Mouse (Mus musculus) testis, adult 2 months (tissue): ENCODE results near the gene Tmem259. TPM values are rescaled to one million over a fixed set of nuclear protein-coding genes. Genes with fewer than 3 reads are reported as not detected.

Source experiments
- H3K27ac ChIP-seq: fragments of 200-500 bp; 2 replicates; pipeline ENCODE4 v1.5.1; 2012; ENCODE audit warnings: low read depth, low read length; ENCODE audit not compliant: control insufficient read depth, insufficient read depth
- H3K27me3 ChIP-seq: fragments of 200-500 bp; 2 replicates; pipeline ENCODE4 v1.6.1; 2012; ENCODE audit warnings: mild to moderate bottlenecking, low read length, moderate library complexity; ENCODE audit not compliant: control insufficient read depth, insufficient read depth
- H3K36me3 ChIP-seq: fragments of 200-500 bp; 2 replicates; pipeline ENCODE4 v1.6.1; 2012; ENCODE audit warnings: mild to moderate bottlenecking, low read length; ENCODE audit not compliant: control insufficient read depth, insufficient read depth
- H3K4me1 ChIP-seq: fragments of 200-500 bp; 2 replicates; pipeline ENCODE4 v1.6.1; 2012; ENCODE audit warnings: low read length; ENCODE audit not compliant: control insufficient read depth, insufficient read depth
- H3K4me3 ChIP-seq: fragments of 200-500 bp; 2 replicates; pipeline ENCODE4 v1.5.1; 2012; ENCODE audit warnings: low read depth, mild to moderate bottlenecking, low read length, moderate library complexity, mixed read lengths; ENCODE audit not compliant: control insufficient read depth
- CTCF ChIP-seq: fragments of 200-500 bp; IDR thresholded peaks from 2 replicates; pipeline ENCODE4 v1.5.1; 2012; ENCODE audit warnings: low read depth, mild to moderate bottlenecking, inconsistent platforms, low read length, moderate library complexity; ENCODE audit not compliant: control insufficient read depth, insufficient read depth, insufficient replicate concordance
- POLR2A ChIP-seq: fragments of 200-500 bp; IDR thresholded peaks from 2 replicates; pipeline ENCODE4 v1.6.1; 2012; ENCODE audit warnings: low read depth, mild to moderate bottlenecking, inconsistent platforms, low read length, moderate library complexity; ENCODE audit not compliant: control insufficient read depth
- polyA plus RNA-seq: library from polyadenylated mRNA; depleted of rRNA; stranded (reverse); fragments of >200 nt; gene quantifications from 2 replicates; pipeline ENCODE4 v1.2.3, GENCODE M21; 2012

Tmem259 gene
- polyA plus RNA-seq, 1 experiment = 202 TPM

- Histone ChIP-seq H3K36me3 (no peaks in the 10 kb centered on the region), H3K4me1 (peaks cover 38% of the 10 kb centered on the region), H3K27me3 (no peaks in the 10 kb centered on the region; the same call in 1 of the 2 replicates), H3K27ac (peak overlapping the region; percentile 86), H3K4me3 (peak overlapping the region; percentile 86)
- TF ChIP-seq CTCF (no peak), POLR2A (no peak)
Observed at GRCm38 (mm10) chr10:79985334-79986231, 1.5 kb upstream of the Tmem259 start.

- no peaks in the 10 kb centered on the region for H3K36me3 ChIP-seq
- peak overlapping the region; percentile 86 for H3K27ac ChIP-seq
- peaks cover 38% of the 10 kb centered on the region for H3K4me1 ChIP-seq
- peak overlapping the region; percentile 86 for H3K4me3 ChIP-seq
- H3K27me3 ChIP-seq = no peaks in the 10 kb centered on the region; the same call in 1 of the 2 replicates
- peak; percentile 26; the same call in 1 of the 2 replicates for TF ChIP-seq POLR2A
- TF ChIP-seq CTCF = no peak
Observed at GRCm38 (mm10) chr10:79984871-79985270, 741 bp upstream of the Tmem259 start.

GRCm38 (mm10) chr10:79983670-79984069 lies 460 bp downstream of the Tmem259 start:
- Histone ChIP-seq H3K4me1 (peaks cover 31% of the 10 kb centered on the region), H3K27ac (peak overlapping the region; percentile 70), H3K4me3 (peak overlapping the region; percentile 90), H3K36me3 (no peaks in the 10 kb centered on the region; the same call in 1 of the 2 replicates), H3K27me3 (no peaks in the 10 kb centered on the region; the same call in 1 of the 2 replicates)
- TF ChIP-seq CTCF (no peak), POLR2A (no peak; the same call in 1 of the 2 replicates)

GRCm38 (mm10) chr10:79983205-79983604 lies 925 bp downstream of the Tmem259 start:
- Histone ChIP-seq H3K36me3 (no peaks in the 10 kb centered on the region; the same call in 1 of the 2 replicates), H3K27me3 (no peaks in the 10 kb centered on the region), H3K4me3 (peak overlapping the region; percentile 90), H3K27ac (peak overlapping the region; percentile 70; the same call in 1 of the 2 replicates), H3K4me1 (peaks cover 31% of the 10 kb centered on the region)
- no peak for TF ChIP-seq CTCF

- H3K36me3 ChIP-seq = no peaks in the 10 kb centered on the region; the same call in 1 of the 2 replicates
- H3K4me3 ChIP-seq = no peak overlapping the region
- peaks cover 43% of the 10 kb centered on the region for H3K4me1 ChIP-seq
- TF ChIP-seq CTCF (no peak), POLR2A (no peak)
- no peak overlapping the region for H3K27ac ChIP-seq
- no peaks in the 10 kb centered on the region for H3K27me3 ChIP-seq
Observed at GRCm38 (mm10) chr10:79979401-79980155, 4.6 kb downstream of the Tmem259 start.

- no peaks in the 10 kb centered on the region; the same call in 1 of the 2 replicates for H3K36me3 ChIP-seq
Observed at GRCm38 (mm10) chr10:79978061-79978460, 6.1 kb downstream of the Tmem259 start.

GRCm38 (mm10) chr10:79977324-79977723 lies 6.8 kb downstream of the Tmem259 start:
- no peak overlapping the region; the same call in none of the 2 replicates for H3K4me3 ChIP-seq
- H3K27me3 ChIP-seq = no peaks in the 10 kb centered on the region
- H3K27ac ChIP-seq = no peak overlapping the region
- no peaks in the 10 kb centered on the region; the same call in 1 of the 2 replicates for H3K36me3 ChIP-seq
- peaks cover 27% of the 10 kb centered on the region for H3K4me1 ChIP-seq
- TF ChIP-seq POLR2A (no peak), CTCF (no peak)

More at GRCm38 (mm10) chr10:79978061-79978460, 6.1 kb downstream of the Tmem259 start:
- H3K4me1 ChIP-seq = peaks cover 33% of the 10 kb centered on the region
- no peaks in the 10 kb centered on the region for H3K27me3 ChIP-seq
- TF ChIP-seq CTCF (no peak), POLR2A (no peak)
- H3K4me3 ChIP-seq = no peak overlapping the region
- no peak overlapping the region for H3K27ac ChIP-seq
